Mouse (Mus musculus): Measurements from ENCODE around the gene Clasp2.

GRCm38 (mm10) chr9:113837461-113837860 lies 96.2 kb downstream of the Clasp2 start:
- TF ChIP-seq CTCF (IDR thresholded peaks at IDR 0.05; ENCODE audit: low read depth, low read length), result no peak
- no peak for TF ChIP-seq POLR2A (IDR thresholded peaks at IDR 0.05; ENCODE audit: extremely low read depth, insufficient read depth, low read length)

All from liver, adult 2 months (tissue).